Mouse (Mus musculus): Measurements from ENCODE around the gene Hdac9. TPM values are rescaled to one million over a fixed set of nuclear protein-coding genes. Genes with fewer than 3 reads are reported as not detected.

Gene Hdac9
- polyA plus RNA-seq, 1 experiment from 2014 or later: 3.3 TPM

DNA sequence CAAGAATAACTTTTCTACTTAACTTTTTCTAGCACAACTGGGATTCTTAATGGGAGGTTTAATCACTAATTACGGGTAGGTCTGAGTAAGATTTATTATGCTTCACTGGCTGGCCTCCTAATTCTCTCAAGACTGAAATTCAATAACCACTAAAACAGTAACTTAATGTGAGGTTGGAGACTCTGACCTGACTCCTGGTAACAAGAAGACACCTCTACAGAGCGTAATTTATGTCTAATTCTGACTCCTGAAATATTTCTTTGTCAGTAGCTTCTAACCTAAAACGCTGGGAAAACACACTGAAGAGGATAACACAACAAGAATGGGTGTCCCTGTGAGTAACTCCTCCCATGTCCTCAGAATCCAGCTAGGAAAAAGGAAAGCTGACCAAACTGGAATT, 508.8 kb downstream of the Hdac9 start:
- WGBS: 19% methylated on average over 3 of the region's 3 CpGs

DNA sequence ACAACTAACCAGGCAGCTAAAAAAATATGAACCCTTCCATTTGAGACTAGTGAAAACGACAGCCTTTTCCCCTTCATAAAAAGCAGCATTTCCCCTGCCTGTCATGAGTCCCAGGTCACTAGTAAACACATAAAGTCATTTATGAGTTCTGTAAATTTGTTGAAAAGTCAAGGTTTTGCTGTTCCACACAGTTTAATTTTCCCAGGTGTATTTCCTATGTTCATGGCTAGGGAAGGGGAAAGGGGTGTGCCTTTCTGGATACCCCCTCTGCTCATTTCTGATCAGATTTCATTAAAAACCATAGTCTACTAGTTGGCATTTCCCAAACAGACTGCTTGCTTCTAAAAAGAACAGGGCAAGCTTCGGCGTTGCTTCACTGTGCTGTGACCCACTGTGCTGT, 509.8 kb downstream of the Hdac9 start:
- Histone ChIP-seq H3K4me1 (replicated peaks; ENCODE audit: insufficient read depth, low read length) (no peaks in the 10 kb centered on the region), H3K36me3 (ENCODE audit: insufficient read depth, low read length) (no peaks in the 10 kb centered on the region), H3K27me3 (ENCODE audit: insufficient read depth, low read length) (no peaks in the 10 kb centered on the region), H3K9ac (ENCODE audit: low read depth, low read length) (no peak overlapping the region), H3K27ac (no peak overlapping the region), H3K4me2 (ENCODE audit: low read length) (no peak overlapping the region), H3K9me3 (replicated peaks; ENCODE audit: low read length) (no peaks in the 10 kb centered on the region), H3K4me3 (replicated peaks; ENCODE audit: low read depth, low read length) (no peak overlapping the region)
- WGBS: 26% methylated on average over 3 of the region's 3 CpGs
- ATAC-seq (replicated peaks; ENCODE audit: low FRiP score, low read depth) (no peak), DNase-seq (ENCODE audit: low spot score) (no peak)
- no peak for TF ChIP-seq CTCF (IDR thresholded peaks at IDR 0.05; ENCODE audit: low read depth)

More for the DNA sequence above, 508.8 kb downstream of the Hdac9 start:
- no peak overlapping the region for H3K4me3 ChIP-seq (replicated peaks; ENCODE audit: low read depth, low read length)
- no peak for TF ChIP-seq CTCF (IDR thresholded peaks at IDR 0.05; ENCODE audit: low read depth)
- 0 out of 2 replicates have a peak, but pooled peaks have one; percentile 25 for ATAC-seq (replicated peaks; ENCODE audit: low FRiP score, low read depth)
- no peaks in the 10 kb centered on the region for H3K4me1 ChIP-seq (replicated peaks; ENCODE audit: insufficient read depth, low read length)
- no peaks in the 10 kb centered on the region for H3K36me3 ChIP-seq (ENCODE audit: insufficient read depth, low read length)
- no peak overlapping the region for H3K4me2 ChIP-seq (ENCODE audit: low read length)
- peak; percentile 84 for DNase-seq (ENCODE audit: low spot score)
- H3K27ac ChIP-seq: no peak overlapping the region
- no peak overlapping the region for H3K9ac ChIP-seq (ENCODE audit: low read depth, low read length)
- no peaks in the 10 kb centered on the region for H3K27me3 ChIP-seq (ENCODE audit: insufficient read depth, low read length)
- no peaks in the 10 kb centered on the region for H3K9me3 ChIP-seq (replicated peaks; ENCODE audit: low read length)

DNA sequence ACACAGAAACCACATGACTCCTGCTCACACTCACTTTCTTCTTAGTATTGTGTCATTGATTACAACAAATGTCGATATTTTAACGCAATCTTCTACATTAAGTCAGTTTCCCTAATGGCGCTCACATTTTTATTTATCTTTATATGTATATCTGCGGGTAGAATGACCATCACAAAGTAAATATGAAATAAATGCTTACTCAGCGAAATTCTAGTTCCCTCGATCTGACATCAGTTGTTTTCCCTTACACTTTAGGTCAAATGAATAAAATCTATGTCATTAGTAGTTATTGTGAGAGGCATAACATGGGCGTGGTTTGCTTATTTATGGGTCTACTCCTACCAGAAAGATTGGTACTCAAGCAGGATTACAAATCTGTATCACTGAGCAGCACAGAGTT, 514.8 kb downstream of the Hdac9 start:
- DNase-seq (ENCODE audit: low spot score): no peak
- Histone ChIP-seq H3K36me3 (ENCODE audit: insufficient read depth, low read length) (no peaks in the 10 kb centered on the region), H3K4me2 (ENCODE audit: low read length) (no peak overlapping the region), H3K27me3 (ENCODE audit: insufficient read depth, low read length) (no peaks in the 10 kb centered on the region), H3K9ac (ENCODE audit: low read depth, low read length) (no peak overlapping the region), H3K9me3 (replicated peaks; ENCODE audit: low read length) (no peaks in the 10 kb centered on the region), H3K4me3 (replicated peaks; ENCODE audit: low read depth, low read length) (no peak overlapping the region), H3K27ac (no peak overlapping the region), H3K4me1 (replicated peaks; ENCODE audit: insufficient read depth, low read length) (no peaks in the 10 kb centered on the region)
- no peak for TF ChIP-seq CTCF (IDR thresholded peaks at IDR 0.05; ENCODE audit: low read depth)
- no peak for ATAC-seq (replicated peaks; ENCODE audit: low FRiP score, low read depth)
- WGBS: 92% methylated on average over 7 of the region's 7 CpGs

DNA sequence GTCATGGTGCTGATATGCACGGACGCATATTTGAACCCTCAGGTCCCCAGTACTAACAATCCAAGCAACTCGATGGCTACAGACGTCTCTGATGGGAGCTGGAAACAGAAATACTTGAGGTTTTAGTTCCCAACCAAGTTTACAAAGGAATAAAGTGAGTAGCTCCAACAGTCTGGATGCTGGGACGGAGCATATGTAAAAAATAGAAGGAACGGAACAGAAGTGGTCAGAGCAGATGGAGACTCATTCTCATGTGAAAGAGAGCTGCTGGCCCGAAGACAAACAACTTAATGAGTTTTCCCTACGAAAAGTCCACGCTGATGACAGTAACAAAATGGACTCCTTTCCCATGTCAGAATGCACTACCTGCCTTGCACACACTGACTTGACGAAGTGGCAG, 518.3 kb downstream of the Hdac9 start:
- DNase-seq (ENCODE audit: low spot score) (no peak), ATAC-seq (replicated peaks; ENCODE audit: low FRiP score, low read depth) (no peak)
- H3K27ac ChIP-seq: no peak overlapping the region
- no peak overlapping the region for H3K9ac ChIP-seq (ENCODE audit: low read depth, low read length)
- TF ChIP-seq CTCF (IDR thresholded peaks at IDR 0.05; ENCODE audit: low read depth): no peak
- no peaks in the 10 kb centered on the region for H3K9me3 ChIP-seq (replicated peaks; ENCODE audit: low read length)
- no peak overlapping the region for H3K4me2 ChIP-seq (ENCODE audit: low read length)
- WGBS: 91% methylated on average over 10 of the region's 10 CpGs
- H3K4me3 ChIP-seq (replicated peaks; ENCODE audit: low read depth, low read length): no peak overlapping the region
- H3K27me3 ChIP-seq (ENCODE audit: insufficient read depth, low read length): no peaks in the 10 kb centered on the region
- H3K4me1 ChIP-seq (replicated peaks; ENCODE audit: insufficient read depth, low read length): no peaks in the 10 kb centered on the region
- H3K36me3 ChIP-seq (ENCODE audit: insufficient read depth, low read length): no peaks in the 10 kb centered on the region

DNA sequence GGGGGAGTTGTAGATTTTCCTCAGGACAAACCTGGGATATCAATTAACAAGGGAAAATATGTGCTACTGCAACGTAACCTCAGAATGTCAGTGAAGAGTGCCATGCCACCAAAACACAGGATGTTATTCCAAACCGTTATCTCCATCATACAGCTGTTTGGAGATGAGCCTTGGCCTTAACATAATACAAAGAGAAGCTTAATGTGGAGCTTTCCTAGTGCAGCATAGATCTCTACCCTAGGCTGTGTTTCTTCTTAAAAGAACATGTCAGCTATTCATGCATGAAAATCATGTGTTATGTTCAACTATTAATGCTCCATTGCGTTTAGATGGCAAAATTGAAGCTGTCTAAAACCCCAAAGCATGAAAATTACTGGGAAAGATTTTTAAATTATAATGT, 522.6 kb downstream of the Hdac9 start:
- Histone ChIP-seq H3K27me3 (ENCODE audit: insufficient read depth, low read length) (no peaks in the 10 kb centered on the region), H3K4me3 (replicated peaks; ENCODE audit: low read depth, low read length) (no peak overlapping the region), H3K4me1 (replicated peaks; ENCODE audit: insufficient read depth, low read length) (no peaks in the 10 kb centered on the region), H3K4me2 (ENCODE audit: low read length) (no peak overlapping the region), H3K27ac (no peak overlapping the region), H3K9me3 (replicated peaks; ENCODE audit: low read length) (no peaks in the 10 kb centered on the region), H3K36me3 (ENCODE audit: insufficient read depth, low read length) (no peaks in the 10 kb centered on the region), H3K9ac (ENCODE audit: low read depth, low read length) (no peak overlapping the region)
- ATAC-seq (replicated peaks; ENCODE audit: low FRiP score, low read depth): no peak
- no peak for DNase-seq (ENCODE audit: low spot score)
- no peak for TF ChIP-seq CTCF (IDR thresholded peaks at IDR 0.05; ENCODE audit: low read depth)
- WGBS: 42% methylated on average over 3 of the region's 3 CpGs

DNA sequence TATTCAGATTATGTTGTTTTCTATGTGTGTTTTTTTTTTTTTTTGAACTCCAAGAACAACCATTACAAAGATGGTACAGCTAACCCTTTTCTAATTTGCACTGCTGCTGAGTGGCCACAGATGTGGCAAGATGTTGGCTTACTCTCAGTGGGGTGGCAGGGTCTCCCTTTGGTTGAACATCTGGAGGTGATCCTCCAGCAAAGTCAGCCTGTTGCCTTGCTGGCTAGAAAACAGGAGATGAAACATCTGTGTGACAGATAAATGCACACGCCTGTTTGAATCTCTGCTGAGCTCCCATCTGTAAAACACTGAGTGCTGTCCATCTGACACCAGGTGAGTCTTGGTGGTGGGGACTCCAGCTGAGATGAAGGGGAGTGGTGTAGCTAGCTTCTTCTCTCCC, 537.2 kb downstream of the Hdac9 start:
- Histone ChIP-seq H3K36me3 (ENCODE audit: insufficient read depth, low read length) (no peaks in the 10 kb centered on the region), H3K4me2 (ENCODE audit: low read length) (no peak overlapping the region), H3K4me1 (replicated peaks; ENCODE audit: insufficient read depth, low read length) (no peaks in the 10 kb centered on the region), H3K9ac (ENCODE audit: low read depth, low read length) (no peak overlapping the region), H3K27ac (no peak overlapping the region), H3K4me3 (replicated peaks; ENCODE audit: low read depth, low read length) (no peak overlapping the region), H3K27me3 (ENCODE audit: insufficient read depth, low read length) (no peaks in the 10 kb centered on the region), H3K9me3 (replicated peaks; ENCODE audit: low read length) (no peaks in the 10 kb centered on the region)
- TF ChIP-seq CTCF (IDR thresholded peaks at IDR 0.05; ENCODE audit: low read depth): no peak
- ATAC-seq (replicated peaks; ENCODE audit: low FRiP score, low read depth) (no peak), DNase-seq (ENCODE audit: low spot score) (no peak)
- 69% methylated on average over 1 of the region's 1 CpGs for WGBS

DNA sequence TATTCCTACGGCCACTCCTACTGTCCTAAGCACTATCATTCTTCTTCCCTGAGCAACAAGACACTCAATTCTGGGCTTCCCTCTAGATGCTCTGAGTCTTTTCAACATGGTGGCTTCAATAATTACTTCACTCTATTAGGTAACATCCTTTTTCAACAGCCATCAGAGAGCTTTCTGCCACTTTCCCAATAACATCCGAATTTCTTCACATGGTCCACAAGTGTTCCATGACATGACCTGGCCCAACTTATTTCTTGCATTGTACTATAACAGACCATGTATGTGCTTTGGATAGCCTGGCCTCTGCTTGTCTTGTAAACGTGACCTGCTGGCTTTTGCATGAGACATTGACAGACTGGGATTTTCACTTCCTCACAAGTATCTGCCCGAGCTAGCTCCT, 538.3 kb downstream of the Hdac9 start:
- no peaks in the 10 kb centered on the region for H3K27me3 ChIP-seq (ENCODE audit: insufficient read depth, low read length)
- no peak overlapping the region for H3K4me2 ChIP-seq (ENCODE audit: low read length)
- no peak overlapping the region for H3K27ac ChIP-seq
- WGBS: 86% methylated on average over 4 of the region's 4 CpGs
- H3K9me3 ChIP-seq (replicated peaks; ENCODE audit: low read length): no peaks in the 10 kb centered on the region
- no peak overlapping the region for H3K4me3 ChIP-seq (replicated peaks; ENCODE audit: low read depth, low read length)
- H3K36me3 ChIP-seq (ENCODE audit: insufficient read depth, low read length): no peaks in the 10 kb centered on the region
- H3K9ac ChIP-seq (ENCODE audit: low read depth, low read length): no peak overlapping the region
- H3K4me1 ChIP-seq (replicated peaks; ENCODE audit: insufficient read depth, low read length): no peaks in the 10 kb centered on the region
- ATAC-seq (replicated peaks; ENCODE audit: low FRiP score, low read depth): no peak
- TF ChIP-seq CTCF (IDR thresholded peaks at IDR 0.05; ENCODE audit: low read depth): no peak
- DNase-seq (ENCODE audit: low spot score): no peak
